Mouse (Mus musculus) cerebellum, adult 18-20 months (tissue): ENCODE data around the gene Cldn14.
A peak's percentile ranks its signal among the peaks of the same experiment; 100 is the strongest.

Source experiments
- DNase-seq, 2 experiments: peaks; one replicate each; pipeline ENCODE4 v3.0.0; 2021

Gene Cldn14

GRCm38 (mm10) chr16:93910735-93911665 lies 97.6 kb downstream of the Cldn14 start:
- DNase-seq: no peak

GRCm38 (mm10) chr16:93909936-93910335 lies 98.7 kb downstream of the Cldn14 start:
- no peak for DNase-seq

GRCm38 (mm10) chr16:93908196-93908595 lies 100.4 kb downstream of the Cldn14 start:
- no peak for DNase-seq

- DNase-seq: no peak
Observed at GRCm38 (mm10) chr16:93907761-93908160, 100.9 kb downstream of the Cldn14 start.

GRCm38 (mm10) chr16:93906156-93907014 lies 102.3 kb downstream of the Cldn14 start:
- DNase-seq: peak; percentile 42 to 59

GRCm38 (mm10) chr16:93903027-93903426 lies 105.6 kb downstream of the Cldn14 start:
- no peak for DNase-seq

GRCm38 (mm10) chr16:93893285-93893684 lies 115.4 kb downstream of the Cldn14 start:
- DNase-seq: no peak

GRCm38 (mm10) chr16:93890948-93891604 lies 117.6 kb downstream of the Cldn14 start:
- no peak for DNase-seq

GRCm38 (mm10) chr16:93888481-93888880 lies 120.2 kb downstream of the Cldn14 start:
- no peak for DNase-seq

GRCm38 (mm10) chr16:93884722-93885113 lies 123.9 kb downstream of the Cldn14 start:
- no peak for DNase-seq

GRCm38 (mm10) chr16:93884086-93884721 lies 124.4 kb downstream of the Cldn14 start:
- DNase-seq: peak; percentile 33 to 42

GRCm38 (mm10) chr16:93883423-93884085 lies 125.1 kb downstream of the Cldn14 start, which contains the start of gene Chaf1b:
Gene Chaf1b (plus strand): TSS chr16:93883901.
- peak; percentile 92 to 93 for DNase-seq

- DNase-seq: no peak
Observed at GRCm38 (mm10) chr16:93877612-93878380, 130.8 kb downstream of the Cldn14 start.

GRCm38 (mm10) chr16:93874841-93875240 lies 133.8 kb downstream of the Cldn14 start:
- no peak for DNase-seq
